Comparison of ENCODE assay signal across 9 mouse cellular contexts in genomic region chr17:56255429-56255828, GRCm38 (mm10). TPM values are rescaled to one million over a fixed set of nuclear protein-coding genes. Genes with fewer than 3 reads are reported as not detected.
DNase-seq lines count a peak whose midpoint lies in the region; ATAC-seq and TF ChIP-seq lines count a peak whose summit lies in the region.
"Had no signal": no experiment of that assay in that cellular context is flagged by ENCODE, and none has a peak within 500 bp of the region (broad histone marks: within the 10 kb centered on the region; RNA-seq: fewer than 3 reads in every experiment).

No protein-coding gene starts in this region.

- 19% methylated on average over 9 of the region's 9 CpGs for WGBS in thymus, adult 2 months
- 17% methylated on average over 9 of the region's 9 CpGs for WGBS in midbrain, embryonic 16.5 days

- peak; percentile 4 for ATAC-seq in midbrain, embryonic 16.5 days
- ATAC-seq in megakaryocyte-erythroid progenitor cell, adult 5-6 weeks (replicated peaks; ENCODE audit: low FRiP score, low TSS enrichment, poor library complexity, severe bottlenecking) = no peak

- H3K9ac ChIP-seq in midbrain, embryonic 16.5 days (ENCODE audit: low read depth, low read length) = peak overlapping the region; percentile 32; the same call in 1 of the 2 replicates

- H3K4me1 ChIP-seq in thymus, adult 2 months (replicated peaks; ENCODE audit: control insufficient read depth, insufficient read depth, low read length) = peaks cover 23% of the 10 kb centered on the region
- peaks cover 46% of the 10 kb centered on the region for H3K4me1 ChIP-seq in midbrain, embryonic 16.5 days (ENCODE audit: control insufficient read depth, insufficient read depth, low read length)

- H3K36me3 ChIP-seq in thymus, adult 2 months (ENCODE audit: control insufficient read depth, insufficient read depth, low read length) = peaks cover 11% of the 10 kb centered on the region
- peaks cover 3% of the 10 kb centered on the region; the same call in 1 of the 2 replicates for H3K36me3 ChIP-seq in midbrain, embryonic 16.5 days (ENCODE audit: control insufficient read depth, insufficient read depth, low read length)

- H3K27me3 ChIP-seq in thymus, adult 2 months (ENCODE audit: control insufficient read depth, insufficient read depth, low read length) = no peaks in the 10 kb centered on the region
- no peaks in the 10 kb centered on the region for H3K27me3 ChIP-seq in midbrain, embryonic 16.5 days (ENCODE audit: control insufficient read depth, insufficient read depth, low read depth, low read length)

- H3K27ac ChIP-seq in thymus, adult 2 months (ENCODE audit: control insufficient read depth, insufficient read depth, low read length) = no peak overlapping the region
- peak overlapping the region; percentile 93 for H3K27ac ChIP-seq in midbrain, embryonic 16.5 days (ENCODE audit: low read length)

- no peak for TF ChIP-seq POLR2A in thymus, adult 2 months (IDR thresholded peaks at IDR 0.05; ENCODE audit: control insufficient read depth, extremely low read depth, insufficient read depth, low read length, poor library complexity)

- DNase-seq in cerebellum, adult 11 months = peak; percentile 64
- DNase-seq in cerebellum, adult 9-10 months = no peak
- peak; percentile 16 for DNase-seq in thymus, postnatal 0 days (ENCODE audit: low spot score)
- no peak for DNase-seq in thymus, adult 2 months
- peak; percentile 66 for DNase-seq in heart, postnatal 4 days
- peak; percentile 59 to 64 for DNase-seq in left cerebral cortex, adult 18-20 months (ENCODE audit: low spot score in 2 of 2)

- H3K9me3 ChIP-seq in midbrain, embryonic 16.5 days (replicated peaks; ENCODE audit: control insufficient read depth, low read length, poor library complexity, severe bottlenecking) = no peaks in the 10 kb centered on the region

- no peak overlapping the region for H3K4me3 ChIP-seq in thymus, adult 2 months (ENCODE audit: control insufficient read depth, insufficient read depth, low read length)
- peak overlapping the region; percentile 14 for H3K4me3 ChIP-seq in midbrain, embryonic 16.5 days (ENCODE audit: low read depth, low read length)

- no peak for TF ChIP-seq CTCF in thymus, adult 2 months (IDR thresholded peaks at IDR 0.05; ENCODE audit: borderline replicate concordance, control insufficient read depth, extremely low read depth, insufficient read depth, low read length, poor library complexity)

- peak overlapping the region; percentile 48 for H3K4me2 ChIP-seq in midbrain, embryonic 16.5 days (ENCODE audit: low read length)

RNA-seq across cellular contexts. Expression of gene Fem1a, which starts 1.2 kb away (rescaled TPM):
- polyA plus RNA-seq in thymus, postnatal 0 days (2015; fragmentation: Nextera tagmentation; extraction: Ambion mirVana) = 11.1 and 12.9 TPM in 2 replicates
- 43.1 and 45.2 TPM in 2 replicates for polyA plus RNA-seq in thymus, adult 2 months (2012; rRNA removed)
- total RNA-seq in heart, postnatal 4 days (2021) = 10 to 100 TPM; 69.6 to 73.8 TPM
- 10 to 100 TPM; 29.9 to 31.9 TPM for total RNA-seq in left cerebral cortex, adult 18-20 months (2021)
- 15.5 and 18.2 TPM in 2 replicates for polyA plus RNA-seq in midbrain, embryonic 16.5 days (2015; fragmentation: Nextera tagmentation; extraction: Ambion mirVana)
- 15.8 and 19.2 TPM in 2 replicates for total RNA-seq in megakaryocyte-erythroid progenitor cell, adult 5-6 weeks (2014; fragmentation: Nextera tagmentation)
- 19.2 and 21.7 TPM in 2 replicates for total RNA-seq in megakaryocyte-erythroid progenitor cell, adult 5-6 weeks (2017)

RNA-seq across cellular contexts. Expression of gene Ticam1, which starts 21.2 kb away (rescaled TPM):
- polyA plus RNA-seq in thymus, postnatal 0 days (2015; fragmentation: Nextera tagmentation; extraction: Ambion mirVana) = 2.5 and 3.0 TPM in 2 replicates
- polyA plus RNA-seq in thymus, adult 2 months (2012; rRNA removed) = 21.6 and 23.1 TPM in 2 replicates
- 10 to 100 TPM; 10.3 to 10.8 TPM for total RNA-seq in heart, postnatal 4 days (2021)
- 1 to 10 TPM; 5.2 to 7.6 TPM for total RNA-seq in left cerebral cortex, adult 18-20 months (2021)
- 1.3 TPM in 2 replicates for polyA plus RNA-seq in midbrain, embryonic 16.5 days (2015; fragmentation: Nextera tagmentation; extraction: Ambion mirVana)
- 5.8 and 8.4 TPM in 2 replicates for total RNA-seq in megakaryocyte-erythroid progenitor cell, adult 5-6 weeks (2014; fragmentation: Nextera tagmentation)
- 2.2 and 3.2 TPM in 2 replicates for total RNA-seq in megakaryocyte-erythroid progenitor cell, adult 5-6 weeks (2017)

RNA-seq across cellular contexts. Expression of gene Dpp9, which starts 36.7 kb away (rescaled TPM):
- polyA plus RNA-seq in thymus, postnatal 0 days (2015; fragmentation: Nextera tagmentation; extraction: Ambion mirVana) = 30.5 and 32.7 TPM in 2 replicates
- 85.6 and 95.2 TPM in 2 replicates for polyA plus RNA-seq in thymus, adult 2 months (2012; rRNA removed)
- total RNA-seq in heart, postnatal 4 days (2021) = 10 to 100 TPM; 29.1 to 31.2 TPM
- 10 to 100 TPM; 59.7 to 69.5 TPM for total RNA-seq in left cerebral cortex, adult 18-20 months (2021)
- 24.2 and 25.4 TPM in 2 replicates for polyA plus RNA-seq in midbrain, embryonic 16.5 days (2015; fragmentation: Nextera tagmentation; extraction: Ambion mirVana)
- 25.3 and 33.5 TPM in 2 replicates for total RNA-seq in megakaryocyte-erythroid progenitor cell, adult 5-6 weeks (2014; fragmentation: Nextera tagmentation)
- 8.6 and 11.7 TPM in 2 replicates for total RNA-seq in megakaryocyte-erythroid progenitor cell, adult 5-6 weeks (2017)

RNA-seq across cellular contexts. Expression of gene Plin3, which starts 37.2 kb away (rescaled TPM):
- 59.5 TPM in 2 replicates for polyA plus RNA-seq in thymus, postnatal 0 days (2015; fragmentation: Nextera tagmentation; extraction: Ambion mirVana)
- polyA plus RNA-seq in thymus, adult 2 months (2012; rRNA removed) = 29.3 and 33.0 TPM in 2 replicates
- 10 to 100 TPM; 56.3 to 65.7 TPM for total RNA-seq in heart, postnatal 4 days (2021)
- 10 to 100 TPM; 11.9 to 15.1 TPM for total RNA-seq in left cerebral cortex, adult 18-20 months (2021)
- polyA plus RNA-seq in midbrain, embryonic 16.5 days (2015; fragmentation: Nextera tagmentation; extraction: Ambion mirVana) = 10.7 and 12.3 TPM in 2 replicates
- 4.8 and 6.8 TPM in 2 replicates for total RNA-seq in megakaryocyte-erythroid progenitor cell, adult 5-6 weeks (2014; fragmentation: Nextera tagmentation)
- 3.7 and 6.1 TPM in 2 replicates for total RNA-seq in megakaryocyte-erythroid progenitor cell, adult 5-6 weeks (2017)

RNA-seq across cellular contexts. Expression of gene Arrdc5, which starts 44.7 kb away (rescaled TPM):
- 0.84 and 1.8 TPM in 2 replicates for polyA plus RNA-seq in thymus, postnatal 0 days (2015; fragmentation: Nextera tagmentation; extraction: Ambion mirVana)
- polyA plus RNA-seq in thymus, adult 2 months (2012; rRNA removed) = not detected in 2 replicates
- total RNA-seq in heart, postnatal 4 days (2021) = not detected
- not detected for total RNA-seq in left cerebral cortex, adult 18-20 months (2021)
- polyA plus RNA-seq in midbrain, embryonic 16.5 days (2015; fragmentation: Nextera tagmentation; extraction: Ambion mirVana) = not detected in 2 replicates
- total RNA-seq in megakaryocyte-erythroid progenitor cell, adult 5-6 weeks (2014; fragmentation: Nextera tagmentation) = not detected in 2 replicates
- not detected in 2 replicates for total RNA-seq in megakaryocyte-erythroid progenitor cell, adult 5-6 weeks (2017)
- total RNA-seq: heart, adult 18-20 months had no signal

Comparison
In these comparisons a context has a peak if more than half of its experiments do, and no peak if none do; other contexts are left out.
1. DNase-seq: peak in cerebellum, adult 11 months (single experiment), thymus, postnatal 0 days (single experiment), heart, postnatal 4 days (single experiment) and left cerebral cortex, adult 18-20 months (2 of 2); none in cerebellum, adult 9-10 months (single experiment) and thymus, adult 2 months (single experiment).